ENCODE assay signal across 8 mouse cellular contexts in genomic region chr3:56181991-56182370, GRCm38 (mm10). TPM values are rescaled to one million over a fixed set of nuclear protein-coding genes. Genes with fewer than 3 reads are reported as not detected.
DNase-seq lines count a peak whose midpoint lies in the region; ATAC-seq and TF ChIP-seq lines count a peak whose summit lies in the region.
"Had no signal": no experiment of that assay in that cellular context is flagged by ENCODE, and none has a peak within 500 bp of the region (broad histone marks: within the 10 kb centered on the region; RNA-seq: fewer than 3 reads in every experiment).

No protein-coding gene starts in this region.

- DNase-seq in neural tube, embryonic 11.5 days (ENCODE audit: low spot score) = no peak
- no peak for DNase-seq in neural tube, embryonic 10.5 days (ENCODE audit: extremely low spot score, low spot score)
- no peak for DNase-seq in forebrain, embryonic 10.5 days (ENCODE audit: extremely low spot score, low spot score)
- DNase-seq in stomach, postnatal 0 days (ENCODE audit: low spot score) = no peak
- no peak for DNase-seq in cerebellum, postnatal 14 days
- DNase-seq in urinary bladder, postnatal 4 days (ENCODE audit: low spot score in 2 of 2) = no peak

- peak overlapping the region; percentile 97 for H3K9ac ChIP-seq in neural tube, embryonic 11.5 days (ENCODE audit: low read length)
- H3K9ac ChIP-seq in limb, embryonic 13.5 days = peak overlapping the region; percentile 94
- H3K9ac ChIP-seq in stomach, postnatal 0 days (ENCODE audit: low read length) = no peak overlapping the region

- H3K4me3 ChIP-seq in neural tube, embryonic 11.5 days (ENCODE audit: low read depth, low read length) = peak overlapping the region; percentile 93
- H3K4me3 ChIP-seq in forebrain, embryonic 10.5 days = peak overlapping the region; percentile 91
- peak overlapping the region; percentile 87 for H3K4me3 ChIP-seq in limb, embryonic 13.5 days
- peak overlapping the region; percentile 80 for H3K4me3 ChIP-seq in stomach, postnatal 0 days (ENCODE audit: low read depth, low read length)

- no peak overlapping the region for H3K27ac ChIP-seq in neural tube, embryonic 11.5 days (ENCODE audit: low read depth, low read length)
- H3K27ac ChIP-seq in forebrain, embryonic 10.5 days = peak overlapping the region; percentile 97; the same call in 1 of the 2 replicates
- H3K27ac ChIP-seq in limb, embryonic 13.5 days = no peak overlapping the region
- H3K27ac ChIP-seq in stomach, postnatal 0 days (replicated peaks) = no peak overlapping the region
- H3K27ac ChIP-seq: macrophage had no signal

- no peaks in the 10 kb centered on the region for H3K27me3 ChIP-seq in neural tube, embryonic 11.5 days (ENCODE audit: control insufficient read depth, insufficient read depth, low read length)
- H3K27me3 ChIP-seq in forebrain, embryonic 10.5 days (ENCODE audit: poor library complexity, severe bottlenecking) = peaks cover 17% of the 10 kb centered on the region
- 0 out of 2 replicates have a peak, but pooled peaks cover 5% of the 10 kb centered on the region for H3K27me3 ChIP-seq in limb, embryonic 13.5 days
- no peaks in the 10 kb centered on the region for H3K27me3 ChIP-seq in stomach, postnatal 0 days (ENCODE audit: control insufficient read depth, insufficient read depth, low read length)

- no peak for TF ChIP-seq EP300 in stomach, postnatal 0 days (optimal IDR thresholded peaks at IDR 0.05)

- H3K4me2 ChIP-seq in neural tube, embryonic 11.5 days (ENCODE audit: low read depth) = peak overlapping the region; percentile 83
- peak overlapping the region; percentile 91 for H3K4me2 ChIP-seq in limb, embryonic 13.5 days (replicated peaks)
- peak overlapping the region; percentile 84 for H3K4me2 ChIP-seq in stomach, postnatal 0 days (replicated peaks; ENCODE audit: low read depth)

- H3K36me3 ChIP-seq in neural tube, embryonic 11.5 days (ENCODE audit: control insufficient read depth, insufficient read depth, low read length) = no peaks in the 10 kb centered on the region
- no peaks in the 10 kb centered on the region for H3K36me3 ChIP-seq in forebrain, embryonic 10.5 days (replicated peaks)
- H3K36me3 ChIP-seq in limb, embryonic 13.5 days = no peaks in the 10 kb centered on the region
- no peaks in the 10 kb centered on the region for H3K36me3 ChIP-seq in stomach, postnatal 0 days (ENCODE audit: control insufficient read depth, insufficient read depth, low read length)

- no peaks in the 10 kb centered on the region for H3K9me3 ChIP-seq in neural tube, embryonic 11.5 days (ENCODE audit: control insufficient read depth, low read length)
- H3K9me3 ChIP-seq in forebrain, embryonic 10.5 days = no peaks in the 10 kb centered on the region
- no peaks in the 10 kb centered on the region for H3K9me3 ChIP-seq in limb, embryonic 13.5 days
- no peaks in the 10 kb centered on the region for H3K9me3 ChIP-seq in stomach, postnatal 0 days (ENCODE audit: control insufficient read depth, low read length)

- WGBS in neural tube, embryonic 11.5 days = 3% methylated on average over 4 of the region's 4 CpGs
- WGBS in forebrain, embryonic 10.5 days = 4% methylated on average over 4 of the region's 4 CpGs
- 6% methylated on average over 4 of the region's 4 CpGs for WGBS in limb, embryonic 13.5 days
- 11% methylated on average over 4 of the region's 4 CpGs for WGBS in stomach, postnatal 0 days

- no peak for TF ChIP-seq CTCF in stomach, postnatal 0 days (IDR thresholded peaks at IDR 0.05; ENCODE audit: low read depth)

- no peak for ATAC-seq in neural tube, embryonic 11.5 days (ENCODE audit: insufficient read depth, low FRiP score, low TSS enrichment)
- ATAC-seq in limb, embryonic 13.5 days (ENCODE audit: low FRiP score, low read depth) = no peak
- no peak for ATAC-seq in stomach, postnatal 0 days (ENCODE audit: low FRiP score, low TSS enrichment)

- H3K4me1 ChIP-seq in neural tube, embryonic 11.5 days (ENCODE audit: control insufficient read depth, insufficient read depth, low read length) = 0 out of 2 replicates have a peak, but pooled peaks cover 4% of the 10 kb centered on the region
- peaks cover 32% of the 10 kb centered on the region for H3K4me1 ChIP-seq in forebrain, embryonic 10.5 days
- H3K4me1 ChIP-seq in limb, embryonic 13.5 days = peaks cover 17% of the 10 kb centered on the region
- 0 out of 2 replicates have a peak, but pooled peaks cover 2% of the 10 kb centered on the region for H3K4me1 ChIP-seq in stomach, postnatal 0 days (replicated peaks; ENCODE audit: control insufficient read depth, insufficient read depth)

RNA-seq across cellular contexts. Expression of gene Nbea, which starts 1.5 kb away (rescaled TPM):
- polyA plus RNA-seq in neural tube, embryonic 11.5 days (2014; fragmentation: Nextera tagmentation; extraction: Ambion mirVana) = 18.5 and 18.8 TPM in 2 replicates
- 6.5 and 8.2 TPM in 2 replicates for polyA plus RNA-seq in forebrain, embryonic 10.5 days (2016; fragmentation: Nextera tagmentation; extraction: Ambion mirVana)
- 18.4 and 19.4 TPM in 2 replicates for polyA plus RNA-seq in limb, embryonic 13.5 days (2015; fragmentation: Nextera tagmentation; extraction: Ambion mirVana)
- 4.3 and 5.0 TPM in 2 replicates for polyA plus RNA-seq in stomach, postnatal 0 days (2015; fragmentation: Nextera tagmentation; extraction: Ambion mirVana)
